Mouse (Mus musculus): ENCODE results near the gene Rtn4rl2. TPM values are rescaled to one million over a fixed set of nuclear protein-coding genes. Genes with fewer than 3 reads are reported as not detected.

Rtn4rl2 gene
- total RNA-seq, 2 experiments from 2014 or later, result 0.55 to 0.64 TPM

GRCm38 (mm10) chr2:84823237-84823636 is 63.3 kb downstream of the Rtn4rl2 start:
- no peak for DNase-seq
- intact Hi-C loops (cut with DNase I; ENCODE audit: low total_unique reads), result no loop called here

GRCm38 (mm10) chr2:84822552-84822951 is 64.0 kb downstream of the Rtn4rl2 start, which contains the start of gene Smtnl1:
Gene Smtnl1, minus strand, starts transcription at chr2:84822652.
- intact Hi-C loops (cut with DNase I; ENCODE audit: low total_unique reads), result no loop called here
- no peak for DNase-seq

Small RNAs within 50 kb of the gene (microRNA-seq; reads per million reads assigned to microRNA genes)
- 0 reads per million in 2 experiments for gene Gm24332

Other genes starting within 250 kb of the Rtn4rl2 start
- 10 to 100 TPM; 46.4 to 49.7 TPM for gene Ctnnd1, start 235.9 kb downstream of the Rtn4rl2 start, total RNA-seq (2021)
- gene Btbd18, start 227.6 kb downstream of the Rtn4rl2 start, total RNA-seq (2021), result not detected
- gene Selenoh, start 215.9 kb downstream of the Rtn4rl2 start, total RNA-seq (2021), result 10 to 100 TPM; 13.3 to 15.6 TPM
- not detected for gene Gm28635, start 208.7 kb downstream of the Rtn4rl2 start, total RNA-seq (2021)
- 1 to 10 TPM; 7.4 to 9.9 TPM for gene Med19, start 208.3 kb downstream of the Rtn4rl2 start, total RNA-seq (2021)
- gene Tmx2, start 207.6 kb downstream of the Rtn4rl2 start, total RNA-seq (2021), result 10 to 100 TPM; 45.5 to 52.3 TPM
- 10 to 100 TPM; 41.3 to 45.1 TPM for gene Zdhhc5, start 171.5 kb downstream of the Rtn4rl2 start, total RNA-seq (2021)
- gene Clp1, start 159.4 kb downstream of the Rtn4rl2 start, total RNA-seq (2021), result 1 to 10 TPM; 4.1 to 4.9 TPM
- 1 to 10 TPM in 1 of 2 experiments, under 1 TPM in 1; 0.73 to 1.0 TPM for gene Ypel4, start 152.7 kb downstream of the Rtn4rl2 start, total RNA-seq (2021)
- 1 to 10 TPM in 1 of 2 experiments, under 1 TPM in 1; 0.66 to 1.0 TPM for gene Gm19426, start 143.1 kb downstream of the Rtn4rl2 start, total RNA-seq (2021)
- gene Serping1, start 111.3 kb downstream of the Rtn4rl2 start, total RNA-seq (2021), result 10 to 100 TPM; 55.0 to 72.1 TPM
- 1 to 10 TPM; 6.1 to 7.0 TPM for gene Ube2l6, start 87.9 kb downstream of the Rtn4rl2 start, total RNA-seq (2021)
- gene Smtnl1, start 64.1 kb downstream of the Rtn4rl2 start, total RNA-seq (2021), result 100 to 1,000 TPM in 1 of 2 experiments, 10 to 100 TPM in 1; 95.9 to 120 TPM
- gene Timm10, start 59.7 kb downstream of the Rtn4rl2 start, total RNA-seq (2021), result 10 to 100 TPM; 45.7 to 46.0 TPM
- 10 to 100 TPM in 1 of 2 experiments, 1 to 10 TPM in 1; 6.2 to 16.1 TPM for gene Slc43a1, start 47.9 kb downstream of the Rtn4rl2 start, total RNA-seq (2021)
- gene Slc43a3, start 49.9 kb upstream of the Rtn4rl2 start, total RNA-seq (2021), result 10 to 100 TPM; 22.4 to 43.2 TPM
- under 1 TPM in 1 of 2 experiments, not detected in 1; 0.29 TPM for gene Prg2, start 93.8 kb upstream of the Rtn4rl2 start, total RNA-seq (2021)
- gene Prg3, start 101.5 kb upstream of the Rtn4rl2 start, total RNA-seq (2021), result not detected
- gene Ssrp1, start 150.5 kb upstream of the Rtn4rl2 start, total RNA-seq (2021), result 10 to 100 TPM; 34.0 to 44.2 TPM
- under 1 TPM; 0.89 to 0.92 TPM for gene P2rx3, start 150.8 kb upstream of the Rtn4rl2 start, total RNA-seq (2021)
- 10 to 100 TPM; 47.3 to 48.5 TPM for gene Tnks1bp1, start 161.3 kb upstream of the Rtn4rl2 start, total RNA-seq (2021)
- gene Aplnr, start 249.5 kb upstream of the Rtn4rl2 start, total RNA-seq (2021), result 10 to 100 TPM; 61.0 to 74.0 TPM